Mouse (Mus musculus) liver, postnatal 0 days (tissue): ENCODE results near the gene Mab21l3. TPM values are rescaled to one million over a fixed set of nuclear protein-coding genes. Genes with fewer than 3 reads are reported as not detected.
A peak's percentile ranks its signal among the peaks of the same experiment; 100 is the strongest.

Experiments used
- ATAC-seq: fragments of 200-750 bp; cut with Nextera tagmentation; 2 replicates; pipeline ENCODE4 v1.8.0; 2017; ENCODE audit warnings: mild to moderate bottlenecking, moderate library complexity
- DNase-seq: peaks from one replicate; pipeline ENCODE4 v3.0.0-alpha.2; 2016
- H3K27ac ChIP-seq: fragments of 300-500 bp; sonication (generic); 2 replicates; pipeline ENCODE4 v1.5.1; 2014; ENCODE audit warnings: antibody characterized with exemption, moderate library complexity, mild to moderate bottlenecking, low read depth
- H3K27me3 ChIP-seq: fragments of 300-500 bp; sonication (generic); 2 replicates; pipeline ENCODE4 v1.6.1; 2014; ENCODE audit warnings: low read length, control low read depth, mixed read lengths; ENCODE audit not compliant: insufficient read depth
- H3K36me3 ChIP-seq: fragments of 300-500 bp; sonication (generic); replicated peaks from 2 replicates; pipeline ENCODE4 v1.6.1; 2014; ENCODE audit warnings: mild to moderate bottlenecking, control low read depth, low read length, moderate library complexity, mixed read lengths; ENCODE audit not compliant: insufficient read depth
- H3K4me1 ChIP-seq: fragments of 300-500 bp; sonication (generic); 2 replicates; pipeline ENCODE4 v1.6.1; 2014; ENCODE audit warnings: antibody characterized with exemption, mild to moderate bottlenecking, control low read depth; ENCODE audit not compliant: insufficient read depth
- H3K4me2 ChIP-seq: fragments of 300-500 bp; sonication (generic); 2 replicates; pipeline ENCODE4 v1.6.1; 2014; ENCODE audit warnings: low read depth, mild to moderate bottlenecking, low read length, moderate library complexity, mixed read lengths
- H3K4me3 ChIP-seq: fragments of 300-500 bp; sonication (generic); 2 replicates; pipeline ENCODE4 v1.5.1; 2014; ENCODE audit warnings: low read depth, low read length
- H3K9ac ChIP-seq: fragments of 300-500 bp; sonication (generic); replicated peaks from 2 replicates; pipeline ENCODE4 v1.6.1; 2014; ENCODE audit warnings: mild to moderate bottlenecking, moderate library complexity
- H3K9me3 ChIP-seq: fragments of 300-500 bp; sonication (generic); 2 replicates; pipeline ENCODE4 v1.6.1; 2016; ENCODE audit warnings: mild to moderate bottlenecking, control low read depth, low read length, mixed read lengths
- CTCF ChIP-seq: sonication (generic); IDR thresholded peaks from 2 replicates; pipeline ENCODE4 v1.5.1; 2016; ENCODE audit warnings: antibody characterized with exemption, low read depth
- EP300 ChIP-seq: IDR thresholded peaks from 2 replicates; pipeline ENCODE4 v1.6.1; 2016; ENCODE audit warnings: antibody characterized with exemption, low read depth, mild to moderate bottlenecking
- WGBS: fragments of 180-500 bp; shearing (Covaris S2); extraction: QIAGEN DNeasy Blood & Tissue Kit; methylation state at CpG from one replicate; pipeline ENCODE4 v1.1.7; 2014; ENCODE audit not compliant: insufficient replicate concordance; 5-methylcytosine and 5-hydroxymethylcytosine counted together
- polyA plus RNA-seq: library from polyadenylated mRNA; unstranded; fragments of >200 nt; fragmentation: Nextera tagmentation; extraction: Ambion mirVana; gene quantifications from 2 replicates; pipeline ENCODE4 v1.2.1, GENCODE M21; 2015

Gene Mab21l3
- polyA plus RNA-seq, 1 experiment from 2014 or later = not detected

- WGBS = 79% methylated on average over 5 of the region's 5 CpGs
- DNase-seq (no peak), ATAC-seq (no peak)
- Histone ChIP-seq H3K27ac (no peak overlapping the region), H3K4me1 (no peaks in the 10 kb centered on the region; the same call in 1 of the 2 replicates), H3K36me3 (no peaks in the 10 kb centered on the region), H3K4me3 (no peak overlapping the region), H3K27me3 (no peaks in the 10 kb centered on the region), H3K9ac (no peak overlapping the region), H3K9me3 (no peaks in the 10 kb centered on the region), H3K4me2 (no peak overlapping the region)
- TF ChIP-seq CTCF (no peak), EP300 (no peak)
Observed at GRCm38 (mm10) chr3:101794026-101794425, 54.7 kb downstream of the Mab21l3 start.

- Histone ChIP-seq H3K27me3 (no peaks in the 10 kb centered on the region), H3K36me3 (no peaks in the 10 kb centered on the region), H3K9me3 (no peaks in the 10 kb centered on the region), H3K4me3 (no peak overlapping the region), H3K4me2 (no peak overlapping the region), H3K27ac (no peak overlapping the region), H3K9ac (no peak overlapping the region), H3K4me1 (no peaks in the 10 kb centered on the region)
- no peak for DNase-seq
- TF ChIP-seq CTCF = no peak
- TF ChIP-seq EP300 = no peak
- WGBS = 66% methylated on average over 4 of the region's 4 CpGs
- ATAC-seq = no peak
Observed at GRCm38 (mm10) chr3:101792191-101792590, 56.6 kb downstream of the Mab21l3 start.

GRCm38 (mm10) chr3:101784768-101785424, 63.9 kb downstream of the Mab21l3 start:
- H3K27me3 ChIP-seq = no peaks in the 10 kb centered on the region
- WGBS = 68% methylated on average over 10 of the region's 10 CpGs
- ATAC-seq = no peak
- no peak overlapping the region for H3K9ac ChIP-seq
- H3K27ac ChIP-seq = no peak overlapping the region
- H3K36me3 ChIP-seq = no peaks in the 10 kb centered on the region
- H3K4me1 ChIP-seq = no peaks in the 10 kb centered on the region
- H3K9me3 ChIP-seq = no peaks in the 10 kb centered on the region
- no peak for DNase-seq
- no peak overlapping the region for H3K4me2 ChIP-seq
- TF ChIP-seq EP300 = no peak
- TF ChIP-seq CTCF = no peak
- H3K4me3 ChIP-seq = no peak overlapping the region

- no peaks in the 10 kb centered on the region for H3K4me1 ChIP-seq
- TF ChIP-seq CTCF (no peak), EP300 (no peak)
- H3K36me3 ChIP-seq = no peaks in the 10 kb centered on the region
- H3K9ac ChIP-seq = no peak overlapping the region
- H3K27me3 ChIP-seq = no peaks in the 10 kb centered on the region
- ATAC-seq = no peak
- DNase-seq = no peak
- H3K4me2 ChIP-seq = no peak overlapping the region
- 68% methylated on average over 2 of the region's 2 CpGs for WGBS
- no peaks in the 10 kb centered on the region for H3K9me3 ChIP-seq
- no peak overlapping the region for H3K4me3 ChIP-seq
- no peak overlapping the region for H3K27ac ChIP-seq
Observed at GRCm38 (mm10) chr3:101783793-101784192, 65.0 kb downstream of the Mab21l3 start.

DNA sequence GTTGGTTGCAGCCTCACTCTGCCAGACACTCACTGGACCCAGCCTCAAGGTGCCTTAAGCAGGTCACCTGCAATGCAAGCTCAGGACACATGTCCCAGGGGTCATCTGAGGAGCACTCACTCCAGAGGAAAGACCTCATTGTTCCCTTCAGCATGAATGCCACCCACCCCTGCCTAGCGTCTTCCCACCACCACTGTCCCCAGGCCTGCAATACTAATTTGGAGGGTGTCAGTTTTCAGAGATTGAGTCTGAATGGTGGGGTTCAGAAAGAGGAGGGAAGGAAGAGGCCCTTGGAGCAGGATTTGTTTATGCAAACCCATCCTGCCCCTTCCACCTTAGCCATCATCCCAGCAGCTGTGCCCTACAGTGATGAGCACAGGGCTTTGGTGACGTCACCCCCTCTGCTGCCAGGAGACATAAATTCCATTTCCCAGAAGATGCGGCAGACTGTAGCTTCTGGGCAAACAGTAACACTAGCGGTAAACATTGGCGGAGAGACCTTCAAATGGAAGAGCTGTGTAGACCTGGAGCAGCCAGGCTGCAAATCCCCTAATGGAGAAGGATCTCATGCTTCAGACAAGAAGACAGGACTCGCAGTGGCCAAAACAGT, 67.8 kb downstream of the Mab21l3 start:
- no peak overlapping the region for H3K27ac ChIP-seq
- H3K27me3 ChIP-seq = no peaks in the 10 kb centered on the region
- TF ChIP-seq EP300 = no peak
- TF ChIP-seq CTCF = no peak
- no peak overlapping the region for H3K9ac ChIP-seq
- H3K4me3 ChIP-seq = no peak overlapping the region
- no peaks in the 10 kb centered on the region for H3K9me3 ChIP-seq
- no peak overlapping the region for H3K4me2 ChIP-seq
- WGBS = 60% methylated on average over 6 of the region's 6 CpGs
- no peaks in the 10 kb centered on the region for H3K36me3 ChIP-seq
- H3K4me1 ChIP-seq = no peaks in the 10 kb centered on the region
- ATAC-seq (no peak), DNase-seq (no peak)

- no peak overlapping the region for H3K4me3 ChIP-seq
- TF ChIP-seq CTCF (no peak), EP300 (no peak)
- WGBS = 31% methylated on average over 15 of the region's 16 CpGs
- no peak overlapping the region for H3K27ac ChIP-seq
- H3K4me1 ChIP-seq = no peaks in the 10 kb centered on the region
- DNase-seq (no peak), ATAC-seq (peak; percentile 67)
- no peaks in the 10 kb centered on the region for H3K27me3 ChIP-seq
- H3K4me2 ChIP-seq = no peak overlapping the region
- H3K36me3 ChIP-seq = no peaks in the 10 kb centered on the region
- H3K9me3 ChIP-seq = no peaks in the 10 kb centered on the region
- H3K9ac ChIP-seq = no peak overlapping the region
Observed at GRCm38 (mm10) chr3:101778896-101779665, 69.7 kb downstream of the Mab21l3 start.
